Mouse (Mus musculus): ENCODE measurements around the gene D11Wsu47e. TPM values are rescaled to one million over a fixed set of nuclear protein-coding genes. Genes with fewer than 3 reads are reported as not detected.
"Not testable (repeated sequence)": the region's sequence is repeated elsewhere in the genome, so short reads cannot be mapped to it uniquely, and the experiment has no call there.

The D11Wsu47e gene
- polyA plus RNA-seq, 1 experiment = 11.7 TPM

DNA sequence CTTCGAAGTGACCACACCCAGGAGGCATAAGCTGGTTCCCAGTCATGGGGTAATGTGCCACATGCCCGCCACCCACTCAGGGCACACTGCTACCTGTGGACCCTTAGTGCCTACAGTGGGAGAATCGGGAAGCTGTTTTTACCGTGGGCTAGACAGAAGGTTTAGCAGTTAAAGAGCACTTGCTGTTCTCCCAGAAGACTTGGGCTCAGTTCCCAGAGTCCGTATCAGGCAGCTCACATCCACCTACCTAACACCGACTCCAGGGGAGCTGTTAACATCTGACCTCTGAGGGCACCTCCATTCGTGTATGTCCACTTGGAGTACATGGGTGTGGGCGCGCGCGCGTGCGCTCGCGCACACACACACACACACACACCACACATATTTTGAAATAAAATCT is 30.1 kb upstream of the D11Wsu47e start:
- Histone ChIP-seq H3K27me3 (ENCODE audit: control insufficient read depth, insufficient read depth, insufficient read length) (no peaks in the 10 kb centered on the region), H3K79me3 (ENCODE audit: low read depth) (peaks cover 2% of the 10 kb centered on the region), H3K4me3 (ENCODE audit: insufficient read depth, poor library complexity, severe bottlenecking) (no peak overlapping the region), H3K36me3 (ENCODE audit: control insufficient read depth, insufficient read depth) (peaks cover 61% of the 10 kb centered on the region), H3ac (ENCODE audit: control insufficient read depth, insufficient read length, low read depth) (no peak overlapping the region), H3K79me2 (ENCODE audit: control insufficient read depth, insufficient read depth) (peaks cover 9% of the 10 kb centered on the region)
- TF ChIP-seq USF1 (IDR thresholded peaks at IDR 0.05; ENCODE audit: low read depth) (no peak), FOSL1 (IDR thresholded peaks at IDR 0.05; ENCODE audit: insufficient read depth, low read length, poor library complexity, severe bottlenecking) (no peak), MAX (IDR thresholded peaks at IDR 0.05) (no peak), CEBPB (IDR thresholded peaks at IDR 0.05; ENCODE audit: low read depth) (no peak), CTCF (IDR thresholded peaks at IDR 0.05; ENCODE audit: control insufficient read depth, insufficient read depth, insufficient read length) (no peak), MYOG (IDR thresholded peaks at IDR 0.05; ENCODE audit: control insufficient read depth, extremely low read depth, insufficient read length) (no peak), MYOD1 (IDR thresholded peaks at IDR 0.05; ENCODE audit: control insufficient read depth, insufficient read length, low read depth) (no peak)

DNA sequence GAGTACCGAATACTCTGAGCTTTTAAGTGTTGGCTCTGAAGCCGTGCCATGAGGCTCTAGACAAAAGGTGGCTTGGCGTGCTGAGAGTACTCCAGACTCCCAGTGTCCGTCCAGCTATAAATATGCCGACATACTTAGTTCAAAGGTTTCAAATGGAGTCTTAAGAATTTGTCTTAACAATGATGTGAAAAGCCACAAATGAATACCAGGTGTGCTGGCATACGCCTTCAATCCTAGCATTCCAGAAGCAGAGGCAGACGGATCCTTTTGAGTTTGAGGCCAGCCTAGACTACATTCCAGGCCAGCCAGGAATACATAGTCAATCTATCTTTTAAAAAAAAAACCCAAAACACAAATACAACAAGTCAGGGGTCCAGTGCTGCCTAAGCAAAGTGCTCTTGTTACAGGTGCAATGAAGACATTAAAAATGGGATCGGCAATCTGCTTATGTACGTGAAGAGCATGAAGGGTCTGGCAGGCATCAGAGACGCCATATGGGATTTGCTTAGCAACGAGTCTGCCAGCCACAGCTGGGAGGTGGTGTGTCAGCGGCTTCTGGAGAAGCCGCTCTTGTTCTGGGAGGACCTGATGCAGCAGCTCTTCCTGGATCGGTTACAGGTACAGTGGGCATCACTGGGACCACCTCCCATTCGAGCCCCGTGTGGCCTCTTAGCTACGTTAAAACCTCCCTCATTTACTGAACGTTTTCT is 29.5 kb upstream of the D11Wsu47e start:
- Histone ChIP-seq H3K36me3 (ENCODE audit: control insufficient read depth, insufficient read depth) (peaks cover 65% of the 10 kb centered on the region), H3K79me2 (ENCODE audit: control insufficient read depth, insufficient read depth) (peaks cover 9% of the 10 kb centered on the region), H3K27me3 (ENCODE audit: control insufficient read depth, insufficient read depth, insufficient read length) (no peaks in the 10 kb centered on the region), H3K79me3 (ENCODE audit: low read depth) (peaks cover 2% of the 10 kb centered on the region), H3K4me3 (ENCODE audit: insufficient read depth, poor library complexity, severe bottlenecking) (no peak overlapping the region), H3ac (ENCODE audit: control insufficient read depth, insufficient read length, low read depth) (no peak overlapping the region)
- TF ChIP-seq MYOD1 (IDR thresholded peaks at IDR 0.05; ENCODE audit: control insufficient read depth, insufficient read length, low read depth) (no peak), MAX (IDR thresholded peaks at IDR 0.05) (no peak), CEBPB (IDR thresholded peaks at IDR 0.05; ENCODE audit: low read depth) (no peak), CTCF (IDR thresholded peaks at IDR 0.05; ENCODE audit: control insufficient read depth, insufficient read depth, insufficient read length) (no peak), MYOG (IDR thresholded peaks at IDR 0.05; ENCODE audit: control insufficient read depth, extremely low read depth, insufficient read length) (no peak), FOSL1 (IDR thresholded peaks at IDR 0.05; ENCODE audit: insufficient read depth, low read length, poor library complexity, severe bottlenecking) (no peak), USF1 (IDR thresholded peaks at IDR 0.05; ENCODE audit: low read depth) (no peak)

DNA sequence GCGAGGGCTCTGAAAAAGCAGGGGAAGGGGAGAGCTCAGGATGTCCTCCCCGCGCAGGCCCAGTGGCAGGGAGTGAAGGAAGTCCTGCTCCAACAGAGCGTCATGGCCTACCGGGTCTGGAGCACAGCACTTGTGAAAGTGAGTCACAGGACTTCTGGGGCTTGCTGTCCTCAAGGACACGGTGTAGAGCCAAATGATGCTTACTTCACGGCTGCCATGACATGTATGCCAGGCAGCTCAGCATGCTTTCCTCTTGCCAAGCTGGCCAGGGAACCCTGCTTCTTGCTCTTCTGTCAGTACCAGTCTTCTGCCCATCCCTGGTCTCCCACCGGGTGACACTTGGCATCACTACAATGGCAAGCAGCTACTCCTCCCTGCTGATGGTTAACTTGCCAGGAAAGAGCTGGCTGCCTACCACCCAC is 27.7 kb upstream of the D11Wsu47e start:
- Histone ChIP-seq H3K27me3 (ENCODE audit: control insufficient read depth, insufficient read depth, insufficient read length) (no peaks in the 10 kb centered on the region), H3K36me3 (ENCODE audit: control insufficient read depth, insufficient read depth) (peaks cover 69% of the 10 kb centered on the region), H3K4me3 (ENCODE audit: insufficient read depth, poor library complexity, severe bottlenecking) (no peak overlapping the region), H3ac (ENCODE audit: control insufficient read depth, insufficient read length, low read depth) (no peak overlapping the region), H3K79me3 (ENCODE audit: low read depth) (no peaks in the 10 kb centered on the region), H3K79me2 (ENCODE audit: control insufficient read depth, insufficient read depth) (no peaks in the 10 kb centered on the region)
- no peak for TF ChIP-seq CTCF (IDR thresholded peaks at IDR 0.05; ENCODE audit: control insufficient read depth, insufficient read depth, insufficient read length)
- TF ChIP-seq CEBPB (IDR thresholded peaks at IDR 0.05; ENCODE audit: low read depth) = no peak
- TF ChIP-seq MYOD1 (IDR thresholded peaks at IDR 0.05; ENCODE audit: control insufficient read depth, insufficient read length, low read depth) = no peak
- no peak for TF ChIP-seq MYOG (IDR thresholded peaks at IDR 0.05; ENCODE audit: control insufficient read depth, extremely low read depth, insufficient read length)
- TF ChIP-seq USF1 (IDR thresholded peaks at IDR 0.05; ENCODE audit: low read depth) = no peak
- TF ChIP-seq MAX (IDR thresholded peaks at IDR 0.05) = no peak
- no peak for TF ChIP-seq FOSL1 (IDR thresholded peaks at IDR 0.05; ENCODE audit: insufficient read depth, low read length, poor library complexity, severe bottlenecking)

DNA sequence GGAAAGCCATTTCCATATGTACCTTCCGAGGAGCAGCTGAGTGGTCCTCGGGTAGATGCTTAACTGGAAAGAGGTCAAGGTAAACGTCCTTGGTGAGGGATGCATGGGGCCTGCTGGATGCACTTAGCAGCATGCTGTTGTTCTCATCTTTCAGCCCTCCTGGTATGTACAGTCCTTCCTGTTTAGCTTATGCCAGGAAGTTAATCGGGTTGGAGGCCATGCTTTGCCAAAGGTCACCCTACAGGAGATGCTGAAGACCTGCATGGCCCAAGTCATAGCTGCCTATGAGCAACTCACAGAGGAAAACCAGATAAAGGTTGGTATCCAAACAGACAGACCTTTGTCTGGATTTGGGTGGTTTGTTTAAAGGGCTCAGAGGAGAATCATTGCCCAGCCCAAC is 27.0 kb upstream of the D11Wsu47e start:
- Histone ChIP-seq H3K27me3 (ENCODE audit: control insufficient read depth, insufficient read depth, insufficient read length) (no peaks in the 10 kb centered on the region), H3K79me2 (ENCODE audit: control insufficient read depth, insufficient read depth) (no peaks in the 10 kb centered on the region), H3K36me3 (ENCODE audit: control insufficient read depth, insufficient read depth) (peaks cover 71% of the 10 kb centered on the region), H3K4me3 (ENCODE audit: insufficient read depth, poor library complexity, severe bottlenecking) (no peak overlapping the region), H3ac (ENCODE audit: control insufficient read depth, insufficient read length, low read depth) (no peak overlapping the region), H3K79me3 (ENCODE audit: low read depth) (no peaks in the 10 kb centered on the region)
- TF ChIP-seq MAX (IDR thresholded peaks at IDR 0.05) (no peak), CTCF (IDR thresholded peaks at IDR 0.05; ENCODE audit: control insufficient read depth, insufficient read depth, insufficient read length) (no peak), FOSL1 (IDR thresholded peaks at IDR 0.05; ENCODE audit: insufficient read depth, low read length, poor library complexity, severe bottlenecking) (no peak)

DNA sequence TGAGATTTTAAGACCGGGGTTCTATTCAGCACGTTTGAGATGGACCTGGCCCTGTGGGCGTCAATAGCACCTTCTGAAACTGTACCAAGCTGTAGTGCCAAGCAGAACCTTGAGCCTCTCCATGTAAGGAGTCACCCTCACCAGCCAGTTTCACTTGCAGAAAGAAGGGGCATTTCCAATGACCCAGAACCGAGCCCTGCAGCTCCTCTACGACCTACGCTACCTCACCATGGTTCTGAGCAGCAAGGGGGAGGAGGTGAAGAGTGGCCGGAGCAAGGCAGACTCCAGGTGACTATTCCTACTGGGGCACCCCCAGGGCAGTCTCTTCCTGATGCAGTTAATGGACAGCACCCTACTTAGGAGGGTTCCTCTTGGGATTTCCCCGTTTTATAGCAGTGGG is 25.9 kb upstream of the D11Wsu47e start:
- no peak overlapping the region for H3ac ChIP-seq (ENCODE audit: control insufficient read depth, insufficient read length, low read depth)
- H3K27me3 ChIP-seq (ENCODE audit: control insufficient read depth, insufficient read depth, insufficient read length) = no peaks in the 10 kb centered on the region
- TF ChIP-seq MYOG (IDR thresholded peaks at IDR 0.05; ENCODE audit: control insufficient read depth, extremely low read depth, insufficient read length) (no peak), CTCF (IDR thresholded peaks at IDR 0.05; ENCODE audit: control insufficient read depth, insufficient read depth, insufficient read length) (no peak), MYOD1 (IDR thresholded peaks at IDR 0.05; ENCODE audit: control insufficient read depth, insufficient read length, low read depth) (no peak), FOSL1 (IDR thresholded peaks at IDR 0.05; ENCODE audit: insufficient read depth, low read length, poor library complexity, severe bottlenecking) (no peak), CEBPB (IDR thresholded peaks at IDR 0.05; ENCODE audit: low read depth) (no peak), MAX (IDR thresholded peaks at IDR 0.05) (no peak), USF1 (IDR thresholded peaks at IDR 0.05; ENCODE audit: low read depth) (no peak)
- H3K79me2 ChIP-seq (ENCODE audit: control insufficient read depth, insufficient read depth) = no peaks in the 10 kb centered on the region
- H3K36me3 ChIP-seq (ENCODE audit: control insufficient read depth, insufficient read depth) = peaks cover 65% of the 10 kb centered on the region
- H3K79me3 ChIP-seq (ENCODE audit: low read depth) = no peaks in the 10 kb centered on the region
- no peak overlapping the region for H3K4me3 ChIP-seq (ENCODE audit: insufficient read depth, poor library complexity, severe bottlenecking)

DNA sequence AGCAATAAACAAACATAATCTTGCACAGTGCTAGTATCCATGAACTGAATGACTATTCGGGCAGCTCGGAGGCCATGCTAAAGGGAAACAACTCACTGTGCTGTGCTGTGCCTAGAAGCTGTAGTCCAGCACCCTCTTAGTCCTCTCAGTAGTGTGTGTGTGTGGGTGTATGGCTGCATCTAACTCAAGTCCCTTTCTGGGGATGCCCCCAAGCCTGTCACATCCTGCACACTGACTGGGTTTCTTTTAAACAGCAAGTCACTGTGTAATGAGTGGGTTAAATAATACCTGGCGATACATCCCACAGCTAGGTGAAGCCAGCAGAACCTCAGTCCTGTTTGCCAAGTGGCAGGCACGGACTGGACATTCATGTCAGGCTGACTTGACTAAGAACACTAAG is 25.4 kb upstream of the D11Wsu47e start:
- H3ac ChIP-seq (ENCODE audit: control insufficient read depth, insufficient read length, low read depth) = no peak overlapping the region
- peaks cover 2% of the 10 kb centered on the region for H3K79me3 ChIP-seq (ENCODE audit: low read depth)
- TF ChIP-seq MYOG (IDR thresholded peaks at IDR 0.05; ENCODE audit: control insufficient read depth, extremely low read depth, insufficient read length) (no peak), FOSL1 (IDR thresholded peaks at IDR 0.05; ENCODE audit: insufficient read depth, low read length, poor library complexity, severe bottlenecking) (no peak), MYOD1 (IDR thresholded peaks at IDR 0.05; ENCODE audit: control insufficient read depth, insufficient read length, low read depth) (no peak), MAX (IDR thresholded peaks at IDR 0.05) (no peak)
- H3K27me3 ChIP-seq (ENCODE audit: control insufficient read depth, insufficient read depth, insufficient read length) = no peaks in the 10 kb centered on the region
- H3K36me3 ChIP-seq (ENCODE audit: control insufficient read depth, insufficient read depth) = peaks cover 66% of the 10 kb centered on the region
- no peak overlapping the region for H3K4me3 ChIP-seq (ENCODE audit: insufficient read depth, poor library complexity, severe bottlenecking)
- H3K79me2 ChIP-seq (ENCODE audit: control insufficient read depth, insufficient read depth) = peaks cover 4% of the 10 kb centered on the region

DNA sequence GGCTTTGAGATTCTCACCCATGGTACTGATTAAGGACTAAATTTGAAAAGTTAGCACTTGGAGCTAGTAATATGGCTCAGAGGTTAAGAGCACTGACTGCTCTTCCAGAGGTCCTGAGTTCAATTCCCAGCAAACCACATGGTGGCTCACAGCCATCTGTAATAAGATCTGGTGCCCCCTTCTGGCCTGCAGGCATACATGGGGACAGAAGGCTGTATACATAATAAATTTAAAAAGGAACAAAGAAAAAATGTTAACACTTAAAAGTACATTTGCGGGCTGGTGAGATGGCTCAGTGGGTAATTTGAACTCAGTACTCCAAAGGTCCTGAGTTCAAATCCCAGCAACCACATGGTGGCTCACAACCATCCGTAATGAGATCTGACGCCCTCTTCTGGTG is 24.0 kb upstream of the D11Wsu47e start:
- H3K79me2 ChIP-seq (ENCODE audit: control insufficient read depth, insufficient read depth) = peaks cover 19% of the 10 kb centered on the region
- H3ac ChIP-seq (ENCODE audit: control insufficient read depth, insufficient read length, low read depth); H3K4me3 ChIP-seq (ENCODE audit: insufficient read depth, poor library complexity, severe bottlenecking); H3K27me3 ChIP-seq (ENCODE audit: control insufficient read depth, insufficient read depth, insufficient read length): not testable (repeated sequence)
- peaks cover 65% of the 10 kb centered on the region for H3K36me3 ChIP-seq (ENCODE audit: control insufficient read depth, insufficient read depth)
- peaks cover 12% of the 10 kb centered on the region for H3K79me3 ChIP-seq (ENCODE audit: low read depth)

Measured in C2C12 (cell line).